Mouse (Mus musculus): ENCODE results near the gene Serpind1. TPM values are rescaled to one million over a fixed set of nuclear protein-coding genes. Genes with fewer than 3 reads are reported as not detected.
A peak's percentile ranks its signal among the peaks of the same experiment; 100 is the strongest.

The Serpind1 gene
- 1 to 10 TPM; 1.0 to 2.1 (median 1.5) TPM for total RNA-seq (2022)

DNA sequence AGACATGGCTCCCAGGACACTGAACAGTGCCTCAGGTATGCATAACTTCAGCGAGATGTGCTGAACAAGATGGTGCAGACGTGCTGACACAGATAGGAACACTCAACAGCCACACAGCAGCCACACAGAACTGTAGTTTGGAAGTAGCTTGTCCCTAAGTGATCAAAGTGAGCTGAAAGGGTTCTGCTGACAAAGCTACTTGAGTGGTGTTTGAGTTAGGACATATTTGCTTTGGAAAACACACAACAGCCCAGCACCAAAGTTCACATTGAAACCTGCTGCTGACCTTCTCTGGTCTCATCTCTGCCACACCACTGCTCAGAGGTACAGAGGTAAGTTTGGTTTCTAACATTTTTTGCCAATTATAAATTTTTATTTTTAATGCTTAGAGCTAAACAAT is at the start of gene Serpind1:
Serpind1 (plus strand) TSS at position 256 of the 400 bp plus-strand sequence.
- no peak for DNase-seq (ENCODE audit: low spot score)

DNA sequence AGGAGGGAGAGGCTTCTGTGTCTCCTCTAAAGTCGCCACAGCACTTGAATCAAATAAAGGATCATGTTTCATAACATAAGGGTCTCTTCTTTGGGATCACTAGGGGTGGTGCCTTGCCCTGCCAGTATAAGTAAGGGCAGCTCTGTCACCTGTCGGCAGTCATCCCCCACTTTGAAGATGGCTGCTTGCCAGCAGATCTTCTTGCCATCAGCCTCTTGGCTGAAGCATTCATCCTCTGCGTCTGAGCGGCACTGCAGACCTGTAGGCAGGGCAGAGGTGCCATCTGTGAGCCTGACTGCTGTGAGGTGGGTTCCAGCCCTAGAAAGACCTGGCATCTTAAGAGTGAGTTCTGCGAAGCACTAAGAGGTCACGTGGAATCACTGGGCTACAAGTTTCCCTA is 48.0 kb upstream of the Serpind1 start:
- DNase-seq (ENCODE audit: low spot score) = no peak

DNA sequence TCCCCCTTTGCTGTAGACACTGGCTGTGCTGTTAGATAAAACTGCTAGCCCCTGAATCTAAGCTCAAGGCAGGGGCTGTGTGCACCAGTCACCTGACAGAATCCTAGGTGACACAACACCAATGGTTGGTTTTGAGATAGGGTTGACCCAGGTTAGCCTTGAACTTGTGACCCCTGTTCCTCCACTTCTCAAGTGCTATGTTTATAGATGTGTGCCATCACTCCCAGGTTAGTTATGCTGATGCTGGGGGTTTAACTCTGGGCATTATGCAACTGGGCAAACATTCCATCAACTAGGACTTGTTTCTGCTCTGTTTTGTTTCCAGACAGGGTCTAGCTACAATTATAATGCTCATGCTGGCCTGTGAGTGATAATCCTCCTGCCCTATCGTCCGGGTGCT is 44.1 kb upstream of the Serpind1 start:
- DNase-seq (ENCODE audit: low spot score) = no peak

DNA sequence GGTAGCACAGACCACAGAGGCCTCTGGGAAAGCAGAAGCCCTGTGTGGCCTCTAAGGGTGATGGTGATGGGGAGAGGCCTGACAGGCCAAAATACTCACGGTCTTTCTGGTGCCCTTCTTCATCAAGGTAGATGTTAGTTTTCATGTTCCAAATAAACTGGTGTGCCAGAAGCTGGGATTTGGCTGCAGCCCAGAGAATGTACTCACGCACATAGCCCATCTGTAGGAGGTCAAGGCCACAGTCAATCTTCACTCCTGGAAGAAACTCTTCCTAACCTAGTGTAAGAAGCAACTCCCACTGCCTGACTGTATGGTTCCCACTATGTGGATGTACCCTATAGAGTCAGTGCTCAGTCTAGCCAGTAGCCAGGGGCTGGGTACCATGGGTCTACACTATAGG is 40.2 kb upstream of the Serpind1 start:
- DNase-seq (ENCODE audit: low spot score) = no peak

DNA sequence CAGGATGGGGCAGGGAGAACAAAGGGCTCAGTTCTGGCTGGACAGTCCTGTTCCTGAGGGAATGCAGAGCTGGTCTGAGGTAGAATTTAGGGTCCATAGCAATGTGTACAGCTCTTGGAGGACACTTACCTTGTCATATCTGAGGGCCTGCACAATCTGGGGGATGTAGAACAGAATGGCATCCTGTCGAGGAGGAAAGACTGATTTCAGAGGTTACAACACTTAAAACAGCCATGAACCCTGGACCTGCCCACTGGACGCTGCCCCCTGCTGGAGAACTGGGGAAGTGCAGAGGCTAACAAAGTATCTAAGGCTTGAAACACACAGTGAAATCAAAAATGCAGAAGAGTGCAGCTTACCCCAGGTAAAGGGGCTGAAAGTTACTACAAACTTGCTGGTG is 38.4 kb upstream of the Serpind1 start:
- DNase-seq (ENCODE audit: low spot score) = peak; percentile 52

DNA sequence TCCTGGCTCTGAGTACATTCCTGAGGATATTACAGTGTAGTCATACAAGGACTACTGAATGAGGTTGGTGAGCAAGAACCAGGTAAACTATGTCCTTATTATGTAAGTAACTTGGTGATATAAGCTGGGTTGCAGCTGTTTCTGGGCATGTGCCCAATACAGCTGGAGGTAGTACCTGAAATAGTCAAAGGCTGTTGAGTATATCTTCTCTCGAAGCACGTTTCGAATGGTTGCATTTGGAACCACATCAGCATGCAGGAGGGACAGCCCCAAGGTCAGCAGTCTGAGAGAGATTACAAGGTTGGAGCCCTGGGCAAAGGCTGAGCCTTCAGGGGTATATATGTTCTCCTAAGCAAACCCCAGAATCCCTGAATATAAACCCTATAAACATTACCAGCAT is 30.4 kb upstream of the Serpind1 start:
- no peak for DNase-seq (ENCODE audit: low spot score)

DNA sequence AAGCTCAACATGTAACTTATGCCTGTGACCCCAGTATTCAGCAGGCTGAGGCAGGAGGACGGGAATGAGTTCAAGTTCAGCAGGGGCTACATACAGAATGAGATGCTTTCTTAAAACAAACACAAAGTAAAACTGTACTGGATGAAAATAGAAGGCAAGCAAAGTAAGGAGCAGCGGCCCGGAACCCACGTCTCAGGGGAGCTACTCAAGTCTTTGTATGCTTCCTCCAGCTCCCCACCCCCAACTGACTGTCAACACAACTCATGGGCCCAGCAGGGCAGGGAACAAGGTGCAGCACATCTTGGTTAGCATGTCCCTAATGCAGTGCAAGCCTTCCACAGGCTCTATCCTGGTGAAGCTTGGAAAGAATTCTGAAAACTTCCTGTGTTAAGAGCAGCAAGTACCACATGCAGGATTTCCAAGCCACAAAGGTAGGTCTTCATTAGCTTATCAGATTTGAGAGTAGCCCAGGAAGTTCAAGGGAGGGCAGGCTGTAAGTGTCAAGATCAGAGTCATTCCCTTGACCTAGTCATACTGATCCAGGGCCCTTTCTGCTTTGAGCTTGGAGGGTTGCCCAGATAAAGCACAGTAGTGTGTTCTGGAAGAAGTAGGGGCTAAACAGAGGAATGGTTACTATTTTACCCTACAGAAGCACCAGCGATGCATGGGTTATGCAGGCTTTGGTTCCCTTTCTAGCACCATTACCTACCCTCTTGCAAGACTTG is 27.5 kb upstream of the Serpind1 start:
- no peak for DNase-seq (ENCODE audit: low spot score)

DNA sequence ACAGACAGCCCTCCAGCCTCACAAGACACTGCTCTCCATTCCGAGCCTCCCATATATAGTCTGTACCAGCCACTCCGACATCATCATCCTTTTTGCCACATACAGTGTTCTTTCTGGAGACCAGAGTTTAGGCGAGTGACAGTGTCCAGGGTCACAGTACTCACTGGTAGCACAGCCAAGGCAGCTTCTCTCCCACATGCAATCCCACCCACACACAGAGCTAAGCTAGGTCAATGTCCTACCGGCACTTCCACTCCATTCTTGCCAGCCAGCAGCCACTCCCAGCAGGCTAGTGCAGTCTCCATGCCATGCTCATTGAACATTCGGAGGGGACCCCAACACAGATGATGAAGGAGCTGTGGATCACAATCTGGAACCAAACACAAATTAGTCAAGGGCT is 23.7 kb upstream of the Serpind1 start:
- DNase-seq (ENCODE audit: low spot score) = no peak

DNA sequence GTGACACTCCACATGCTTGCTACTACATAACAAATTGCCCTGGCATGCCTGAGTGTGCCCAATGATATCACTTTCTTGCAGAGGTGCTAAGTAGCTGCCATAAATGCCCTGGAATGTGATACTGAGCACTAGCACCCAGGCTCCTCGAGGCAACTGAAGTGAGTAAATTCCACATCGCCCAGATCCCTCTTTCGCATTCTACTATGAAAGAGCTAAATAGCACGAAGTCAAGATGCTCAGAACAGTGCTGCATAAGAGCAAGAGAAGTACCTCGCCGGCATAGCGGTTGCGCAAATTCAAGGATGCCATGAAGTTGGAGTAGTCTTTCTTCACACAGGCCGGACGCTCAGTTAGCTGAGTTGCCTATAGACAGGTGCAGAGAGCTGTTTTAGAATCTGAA is 22.1 kb upstream of the Serpind1 start:
- DNase-seq (ENCODE audit: low spot score) = no peak

DNA sequence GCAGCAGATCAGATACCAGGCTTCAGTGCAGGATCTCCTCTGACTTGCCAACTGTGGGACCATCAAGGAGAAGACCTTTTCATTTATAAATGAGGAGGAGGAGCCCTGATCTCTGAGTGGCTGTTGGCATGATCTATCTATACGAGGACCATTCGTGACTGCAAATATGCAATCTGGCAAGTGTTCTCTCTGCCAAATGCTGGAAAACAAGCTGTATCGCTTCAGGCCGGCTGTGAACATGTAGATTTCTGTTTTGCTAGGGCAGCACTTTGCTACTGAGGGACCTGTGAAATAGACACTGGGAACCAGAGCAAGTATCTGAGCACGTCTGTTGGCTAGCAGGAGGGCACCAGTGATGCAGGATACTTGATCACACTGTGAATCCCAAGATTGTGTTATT is 18.6 kb upstream of the Serpind1 start:
- DNase-seq (ENCODE audit: low spot score) = no peak

DNA sequence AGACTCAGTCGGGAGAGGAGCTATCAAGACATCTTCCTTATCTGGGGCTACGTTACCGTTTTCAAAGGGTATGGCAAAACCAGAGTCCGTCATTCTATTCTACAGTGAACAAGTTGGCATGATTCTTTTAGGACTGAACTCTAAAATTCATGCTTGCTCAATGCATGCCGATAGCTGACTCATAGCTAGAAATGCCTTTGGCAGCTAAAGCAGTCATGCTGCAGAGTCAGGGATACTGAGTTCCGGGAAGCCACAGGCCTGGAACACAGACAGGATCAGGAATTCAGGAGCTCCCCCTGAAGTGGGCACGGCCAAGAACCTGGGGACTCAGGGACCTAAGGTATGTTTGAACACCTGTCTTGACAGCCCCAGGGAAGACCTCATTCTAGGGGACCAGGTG is 14.6 kb upstream of the Serpind1 start:
- DNase-seq (ENCODE audit: low spot score) = no peak

DNA sequence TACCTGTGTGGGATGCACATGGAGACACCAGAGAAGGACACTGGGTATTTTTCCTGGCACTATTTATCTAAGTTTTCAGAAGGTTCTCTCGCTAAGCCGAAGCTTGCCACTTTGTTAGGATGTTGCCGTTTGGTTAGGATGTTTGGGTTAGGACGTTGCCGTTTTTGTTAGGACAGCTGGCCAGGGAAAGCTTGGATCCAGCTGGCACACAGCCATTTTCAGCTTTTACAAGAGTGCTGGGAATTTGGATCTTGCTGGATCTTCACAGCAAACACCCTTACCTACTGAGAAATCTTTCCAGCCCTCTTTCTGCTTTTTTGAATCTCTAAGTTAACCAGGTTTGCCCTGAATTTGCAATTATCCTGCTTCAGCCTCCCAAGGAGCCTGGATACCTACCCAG is 9.7 kb upstream of the Serpind1 start:
- DNase-seq (ENCODE audit: low spot score) = no peak

DNA sequence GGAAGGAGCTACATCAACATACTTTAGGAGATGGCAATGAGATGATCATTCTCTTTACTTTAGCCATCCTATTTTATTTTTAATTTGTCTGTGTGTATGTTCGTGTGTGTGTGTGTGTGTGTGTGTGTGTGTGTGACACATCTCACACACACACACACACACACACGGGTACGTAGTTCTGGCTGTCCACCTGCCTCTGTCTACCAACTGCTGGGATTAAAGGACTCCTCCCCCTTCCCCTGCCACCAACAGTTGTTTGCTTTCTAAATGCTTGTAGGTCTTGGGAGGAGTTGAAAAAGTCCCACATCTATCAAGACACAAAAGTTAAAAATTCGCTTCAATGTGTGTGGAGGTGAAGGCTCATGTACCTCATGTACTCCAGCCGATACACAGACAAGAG is 6.4 kb upstream of the Serpind1 start:
- no peak for DNase-seq (ENCODE audit: low spot score)

DNA sequence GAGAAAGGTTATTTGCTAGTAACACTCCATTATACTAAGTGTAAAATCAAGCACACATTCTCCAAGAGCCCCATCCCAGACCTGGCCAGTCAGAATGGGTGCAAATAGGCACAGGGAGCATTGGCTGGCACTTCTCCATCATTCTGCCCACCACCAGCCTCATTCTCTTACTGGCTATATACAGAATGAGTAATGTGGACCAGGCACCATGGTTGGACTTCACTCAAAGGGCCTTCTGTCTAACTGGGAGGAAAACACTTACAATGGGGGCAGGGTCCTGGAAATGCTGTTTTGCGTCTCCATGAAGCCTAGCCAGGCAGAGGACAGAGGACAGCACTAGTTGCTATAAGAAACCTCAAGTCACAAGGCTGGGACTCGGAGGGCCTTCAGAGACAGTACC is 5.1 kb upstream of the Serpind1 start:
- no peak for DNase-seq (ENCODE audit: low spot score)

DNA sequence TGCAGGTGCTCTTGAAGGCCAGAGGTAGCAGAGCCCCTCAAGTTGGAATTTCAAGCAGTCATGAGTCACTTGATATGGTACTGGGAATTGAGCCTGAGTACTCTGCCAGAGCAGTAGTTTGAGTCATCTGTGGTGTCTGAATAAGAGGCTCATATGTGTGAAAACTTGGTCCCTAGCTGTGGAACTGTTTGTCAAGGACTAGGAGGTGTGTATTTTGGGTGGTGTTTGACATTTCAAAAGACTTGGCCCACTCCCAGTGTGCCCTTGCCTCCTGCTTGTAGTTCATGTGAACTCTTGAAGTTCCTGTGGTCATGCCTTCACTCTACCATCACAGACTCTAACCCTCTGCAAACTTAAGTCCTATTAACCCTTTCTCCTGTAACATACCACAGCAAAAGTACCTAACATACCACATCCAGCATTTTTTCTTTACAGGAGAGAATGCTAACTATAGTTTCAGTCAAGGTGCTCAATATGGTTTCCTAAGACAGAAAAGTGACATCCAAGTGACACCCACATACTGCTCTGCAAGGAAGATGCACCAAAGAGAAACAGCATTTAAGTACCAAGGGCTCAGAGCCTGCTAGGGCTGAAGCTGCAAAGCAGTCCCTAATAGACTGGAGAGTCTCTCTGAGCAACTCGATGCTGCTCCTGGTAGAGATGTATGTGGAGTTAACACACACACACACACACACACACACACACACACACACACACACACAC is 1.2 kb upstream of the Serpind1 start:
- no peak for DNase-seq (ENCODE audit: low spot score)

DNA sequence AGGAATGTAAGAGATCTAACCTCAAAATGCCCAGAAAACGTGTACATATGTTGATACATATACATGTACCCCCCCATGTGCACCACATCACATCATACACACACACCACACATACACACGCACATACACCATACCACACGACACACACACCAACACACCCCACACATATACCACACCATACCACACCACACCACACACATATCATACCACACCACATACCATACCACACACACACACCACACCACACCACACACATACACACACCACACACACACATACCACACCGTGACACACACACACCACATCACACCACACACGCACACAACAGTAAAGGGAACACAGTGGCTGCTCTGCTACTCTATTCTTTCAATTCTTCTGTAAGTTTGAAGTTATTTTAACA is 684 bp downstream of the Serpind1 start:
- no peak for DNase-seq (ENCODE audit: low spot score)

DNA sequence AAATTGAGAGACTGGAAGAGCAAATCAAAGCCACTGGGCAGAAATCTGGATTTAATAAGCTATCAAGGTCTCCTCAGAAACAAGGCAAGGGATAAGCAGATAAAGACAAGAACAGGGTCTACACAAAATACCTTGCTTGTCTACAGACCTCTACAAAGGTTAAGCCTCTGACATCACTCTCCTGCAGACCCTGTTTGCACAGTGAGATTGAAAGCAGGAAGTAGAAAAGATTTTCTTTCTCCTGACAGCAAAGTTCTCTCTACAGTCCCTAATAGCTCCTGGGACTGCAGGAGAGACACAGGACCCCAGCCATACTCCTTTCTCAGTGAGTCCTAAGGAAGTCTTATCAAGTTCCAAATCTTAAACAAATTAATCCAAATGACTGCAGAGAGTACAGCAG is 3.4 kb downstream of the Serpind1 start:
- no peak for DNase-seq (ENCODE audit: low spot score)

DNA sequence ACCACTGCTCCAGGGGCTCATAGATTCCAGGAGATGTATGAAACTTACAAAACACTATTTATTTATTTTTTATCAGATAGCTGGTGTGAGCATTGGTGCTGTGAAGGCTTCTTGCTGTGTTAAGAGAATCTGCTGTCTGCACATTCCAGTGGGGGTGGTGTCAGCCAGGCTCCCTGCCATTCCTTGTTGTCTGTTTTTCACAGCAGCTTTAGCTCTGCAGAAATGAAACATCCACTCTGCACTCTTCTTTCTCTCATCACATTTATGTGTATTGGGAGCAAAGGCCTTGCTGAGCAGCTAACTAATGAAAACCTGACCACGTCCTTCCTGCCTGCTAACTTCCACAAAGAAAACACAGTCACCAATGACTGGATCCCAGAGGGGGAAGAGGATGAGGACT is 4.9 kb downstream of the Serpind1 start:
- no peak for DNase-seq (ENCODE audit: low spot score)

DNA sequence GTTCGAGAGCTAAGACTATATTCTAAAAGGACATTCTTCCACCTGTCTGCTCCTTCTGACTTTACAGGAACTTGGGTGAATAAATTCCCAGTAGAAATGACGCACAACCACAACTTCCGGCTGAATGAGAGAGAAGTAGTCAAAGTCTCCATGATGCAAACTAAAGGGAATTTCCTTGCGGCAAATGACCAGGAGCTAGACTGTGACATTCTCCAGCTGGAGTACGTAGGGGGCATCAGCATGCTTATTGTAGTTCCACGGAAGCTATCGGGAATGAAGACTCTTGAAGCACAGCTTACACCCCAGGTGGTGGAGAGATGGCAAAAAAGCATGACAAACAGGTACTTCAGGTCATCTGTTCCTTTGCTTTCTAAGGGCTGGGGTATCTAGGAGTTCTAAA is 8.5 kb downstream of the Serpind1 start:
- no peak for DNase-seq (ENCODE audit: low spot score)

DNA sequence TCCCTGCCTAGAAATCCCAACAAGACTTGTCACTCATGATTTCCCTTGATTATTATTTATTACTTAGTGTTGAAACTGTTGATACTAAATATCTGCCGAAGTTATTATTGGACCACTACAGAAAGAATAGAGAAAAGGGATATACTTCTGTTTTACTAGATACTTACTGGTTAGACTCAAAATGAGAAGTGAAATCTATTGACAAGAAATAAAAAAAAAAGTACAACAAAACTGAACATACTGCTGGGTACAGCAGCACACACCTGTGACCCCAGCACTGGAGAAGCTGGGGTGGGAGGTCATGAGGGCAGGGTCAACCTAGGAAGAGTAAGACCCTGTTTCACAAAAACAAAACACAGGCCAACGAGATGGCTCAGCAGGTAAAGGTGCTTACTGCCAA is 9.5 kb downstream of the Serpind1 start:
- DNase-seq (ENCODE audit: low spot score) = no peak

DNA sequence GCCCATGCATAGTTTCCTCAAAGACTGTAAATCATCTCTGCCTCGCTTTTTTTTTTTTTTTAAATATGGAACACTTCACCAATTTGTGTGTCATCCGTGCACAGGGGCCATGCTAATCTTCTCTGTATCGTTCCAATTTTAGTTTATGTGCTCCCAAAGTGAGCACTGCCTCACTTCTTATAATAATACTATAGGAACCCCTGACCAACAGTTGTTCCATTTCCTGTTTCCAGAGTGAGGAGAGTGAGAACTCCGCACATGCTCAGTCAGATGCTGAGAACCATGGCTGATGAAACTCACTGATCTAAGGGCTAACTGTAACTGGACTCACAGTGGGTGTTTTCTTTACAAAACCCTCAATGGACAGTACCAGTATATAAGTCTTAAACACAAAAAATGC is 10.7 kb downstream of the Serpind1 start:
- no peak for DNase-seq (ENCODE audit: low spot score)

DNA sequence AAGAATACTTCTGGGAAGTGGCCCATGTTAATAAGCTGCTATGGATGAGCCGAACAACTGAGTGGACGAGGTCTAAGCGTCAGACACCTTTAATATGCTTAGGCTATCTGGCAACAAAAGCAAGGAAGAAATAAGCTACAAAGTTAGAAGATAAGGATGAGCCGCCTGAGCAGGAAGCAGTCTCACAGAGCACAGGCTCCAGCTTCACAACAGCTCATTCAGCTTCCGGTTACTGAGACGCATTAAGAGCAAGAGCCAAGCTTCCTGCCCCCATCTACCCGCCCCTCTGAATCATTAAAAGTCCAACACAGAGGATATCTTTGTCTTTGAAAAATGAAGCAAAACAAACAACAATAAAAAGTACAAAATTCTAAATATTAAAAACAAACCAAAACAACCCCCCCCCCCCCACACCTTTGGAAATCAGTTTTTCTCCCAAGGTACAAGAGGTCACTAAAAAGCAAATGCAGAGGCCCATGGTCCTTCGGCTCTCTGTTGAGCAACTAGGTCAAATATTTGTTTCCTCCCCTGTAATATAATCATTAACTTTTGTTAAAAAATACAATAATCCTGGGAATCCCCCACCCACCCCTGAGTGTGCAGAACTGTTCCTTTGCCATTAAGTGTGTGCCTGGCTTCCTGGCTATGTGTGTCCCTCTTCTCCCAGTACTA is 14.1 kb downstream of the Serpind1 start:
- DNase-seq (ENCODE audit: low spot score) = no peak

DNA sequence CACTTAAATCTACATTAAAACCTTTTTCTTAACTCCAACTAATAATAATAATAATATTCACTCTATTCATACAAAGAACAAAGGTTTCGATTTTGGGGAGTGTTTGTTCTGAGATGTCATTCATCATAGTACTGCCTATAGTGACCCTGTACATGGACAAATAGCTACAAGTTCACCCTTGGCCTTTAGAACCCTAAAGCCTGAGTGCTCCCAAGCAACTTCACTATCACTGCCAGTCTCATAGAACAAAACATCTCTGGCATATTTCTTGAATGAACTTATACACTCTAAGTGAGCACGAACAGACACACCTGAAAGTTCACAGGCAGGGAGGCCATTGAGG is 14.6 kb downstream of the Serpind1 start:
- DNase-seq (ENCODE audit: low spot score) = no peak
